Mouse (Mus musculus): Measurements from ENCODE around the gene Gm14214.

GRCm38 (mm10) chr2:154758454-154758853, 11.4 kb downstream of the Gm14214 start:
- TF ChIP-seq POLR2A (IDR thresholded peaks at IDR 0.05; ENCODE audit: control insufficient read depth in 1 of 2, insufficient read depth in 1 of 2, low read depth in 1 of 2, low read length in 2 of 2, poor library complexity in 1 of 2), result no peak
- no peak for TF ChIP-seq CTCF (IDR thresholded peaks at IDR 0.05 in 2 of 3, conservative IDR thresholded peaks at IDR 0.05 in 1 of 3; ENCODE audit: control insufficient read depth in 1 of 3, insufficient read depth in 1 of 3, low read depth in 2 of 3, low read length in 3 of 3, poor library complexity in 1 of 3, severe bottlenecking in 1 of 3)
- TF ChIP-seq TBP (IDR thresholded peaks at IDR 0.05; ENCODE audit: low read depth, low read length), result no peak
- no peak for TF ChIP-seq ZC3H11A (IDR thresholded peaks at IDR 0.05; ENCODE audit: low read depth, low read length)
- no peak for TF ChIP-seq EP300 (IDR thresholded peaks at IDR 0.05; ENCODE audit: low read depth in 1 of 2, low read length in 2 of 2)
- TF ChIP-seq SIN3A (IDR thresholded peaks at IDR 0.05; ENCODE audit: low read length), result no peak
- TF ChIP-seq USF1 (IDR thresholded peaks at IDR 0.05; ENCODE audit: low read depth, low read length), result no peak
- no peak for TF ChIP-seq E2F4 (IDR thresholded peaks at IDR 0.05; ENCODE audit: borderline replicate concordance, low read depth, low read length)
- no peak for TF ChIP-seq MAFK (IDR thresholded peaks at IDR 0.05; ENCODE audit: borderline replicate concordance, low read depth, low read length)
- TF ChIP-seq TCF12 (IDR thresholded peaks at IDR 0.05; ENCODE audit: low read depth, low read length), result no peak
- TF ChIP-seq ETS1 (IDR thresholded peaks at IDR 0.05; ENCODE audit: low read depth, low read length), result no peak
- no peak for TF ChIP-seq KAT2A (conservative IDR thresholded peaks at IDR 0.05; ENCODE audit: low read depth, low read length)
- TF ChIP-seq NRF1 (IDR thresholded peaks at IDR 0.05; ENCODE audit: insufficient read depth, low read depth, low read length, poor library complexity, severe bottlenecking), result no peak
- TF ChIP-seq TAL1 (IDR thresholded peaks at IDR 0.05; ENCODE audit: low read length), result no peak
